Mouse (Mus musculus) kidney, postnatal 0 days (tissue): ENCODE measurements around the gene Tmem192. TPM values are rescaled to one million over a fixed set of nuclear protein-coding genes. Genes with fewer than 3 reads are reported as not detected.

Source experiments
- ATAC-seq: fragments of 200-750 bp; cut with Nextera tagmentation; replicated peaks from 2 replicates; pipeline ENCODE4 v1.8.0; 2017; ENCODE audit warnings: low read depth, moderate number of reproducible peaks, moderate TSS enrichment, moderate library complexity; ENCODE audit not compliant: low FRiP score
- DNase-seq: peaks from one replicate; pipeline ENCODE4 v3.0.0-alpha.2; 2016; ENCODE audit warnings: low spot score
- H3K27ac ChIP-seq: fragments of 300-500 bp; sonication (generic); 2 replicates; pipeline ENCODE4 v1.5.1; 2014; ENCODE audit warnings: mild to moderate bottlenecking
- H3K27me3 ChIP-seq: fragments of 300-500 bp; sonication (generic); 2 replicates; pipeline ENCODE4 v1.6.1; 2014; ENCODE audit warnings: low read length, mixed read lengths; ENCODE audit not compliant: insufficient read depth
- H3K36me3 ChIP-seq: fragments of 300-500 bp; sonication (generic); 2 replicates; pipeline ENCODE4 v1.6.1; 2014; ENCODE audit warnings: low read length, mixed read lengths; ENCODE audit not compliant: insufficient read depth
- H3K4me1 ChIP-seq: fragments of 300-500 bp; sonication (generic); replicated peaks from 2 replicates; pipeline ENCODE4 v1.6.1; 2014; ENCODE audit warnings: antibody characterized with exemption, low read length, mixed read lengths; ENCODE audit not compliant: insufficient read depth
- H3K4me2 ChIP-seq: fragments of 300-500 bp; sonication (generic); 2 replicates; pipeline ENCODE4 v1.6.1; 2014; ENCODE audit warnings: mild to moderate bottlenecking, low read length, moderate library complexity, mixed read lengths
- H3K4me3 ChIP-seq: fragments of 300-500 bp; sonication (generic); replicated peaks from 2 replicates; pipeline ENCODE4 v1.5.1; 2014; ENCODE audit warnings: low read depth, low read length
- H3K9ac ChIP-seq: fragments of 300-500 bp; sonication (generic); 2 replicates; pipeline ENCODE4 v1.6.1; 2014; ENCODE audit warnings: low read depth, low read length
- H3K9me3 ChIP-seq: fragments of 300-500 bp; sonication (generic); replicated peaks from 2 replicates; pipeline ENCODE4 v1.6.1; 2016; ENCODE audit warnings: low read length, inconsistent platforms, mixed read lengths
- CTCF ChIP-seq: IDR thresholded peaks from 2 replicates; pipeline ENCODE4 v1.5.1; 2016; ENCODE audit warnings: antibody characterized with exemption, low read depth, mild to moderate bottlenecking, moderate library complexity
- WGBS: fragments of 180-500 bp; shearing (Covaris S2); extraction: QIAGEN DNeasy Blood & Tissue Kit; methylation state at CpG from one replicate; pipeline ENCODE4 v1.1.7; 2014; 5-methylcytosine and 5-hydroxymethylcytosine counted together
- polyA plus RNA-seq: library from polyadenylated mRNA; unstranded; fragments of >200 nt; fragmentation: Nextera tagmentation; extraction: Ambion mirVana; gene quantifications from 2 replicates; pipeline ENCODE4 v1.2.1, GENCODE M21; 2015

The Tmem192 gene
- polyA plus RNA-seq, 1 experiment from 2014 or later: 50.0 TPM

DNA sequence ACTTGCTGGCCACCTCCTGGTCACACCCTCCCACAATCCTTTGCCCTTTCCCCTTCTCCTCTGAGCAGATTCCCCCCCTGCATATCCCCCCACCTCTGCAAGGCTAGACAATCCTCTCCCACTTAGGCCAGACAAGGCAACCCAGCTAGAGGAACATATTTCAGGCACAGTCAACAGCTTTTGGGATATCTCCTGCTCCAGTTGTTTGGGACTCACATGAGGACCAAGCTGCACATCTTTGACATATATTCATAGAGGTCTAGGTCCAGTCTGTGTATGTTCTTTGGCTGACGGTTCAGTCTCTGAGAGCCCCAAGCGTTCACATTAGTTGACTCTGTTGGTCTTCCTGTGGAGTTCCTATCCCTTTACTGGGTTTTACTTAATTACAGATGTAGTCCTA lies 37.0 kb upstream of the Tmem192 start:
- Histone ChIP-seq H3K27me3 (no peaks in the 10 kb centered on the region), H3K4me2 (no peak overlapping the region), H3K9ac (no peak overlapping the region), H3K4me3 (no peak overlapping the region), H3K36me3 (no peaks in the 10 kb centered on the region), H3K9me3 (no peaks in the 10 kb centered on the region), H3K4me1 (no peaks in the 10 kb centered on the region), H3K27ac (no peak overlapping the region)
- ATAC-seq (no peak), DNase-seq (no peak)
- TF ChIP-seq CTCF: no peak
- 90% methylated on average over 2 of the region's 2 CpGs for WGBS

DNA sequence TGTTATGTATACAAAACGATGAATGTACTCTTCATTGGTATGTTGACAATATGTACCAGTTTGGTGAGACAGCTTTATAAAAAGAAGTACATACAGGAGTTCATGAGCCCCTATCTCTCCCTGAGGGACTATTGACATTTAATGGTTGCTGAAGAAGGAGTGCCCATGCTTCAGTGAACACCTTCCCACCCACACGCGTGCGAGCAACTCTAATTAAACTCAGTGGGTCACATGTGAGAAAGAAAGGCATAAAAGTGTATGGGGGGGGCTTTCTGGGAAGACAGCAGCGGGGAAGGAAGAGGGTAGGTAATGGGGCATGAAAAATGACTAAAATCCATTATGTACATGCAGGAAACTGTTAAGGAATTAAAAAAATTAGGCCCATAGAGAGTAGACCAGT lies 30.2 kb upstream of the Tmem192 start:
- H3K4me2 ChIP-seq: no peak overlapping the region
- no peak overlapping the region for H3K9ac ChIP-seq
- H3K27ac ChIP-seq: no peak overlapping the region
- no peaks in the 10 kb centered on the region for H3K4me1 ChIP-seq
- H3K4me3 ChIP-seq: no peak overlapping the region
- ATAC-seq (peak; percentile 40; the same call in 1 of the 2 replicates), DNase-seq (peak; percentile 40)
- WGBS: 42% methylated on average over 5 of the region's 5 CpGs
- H3K36me3 ChIP-seq: no peaks in the 10 kb centered on the region
- no peak for TF ChIP-seq CTCF
- H3K27me3 ChIP-seq: no peaks in the 10 kb centered on the region
- no peaks in the 10 kb centered on the region for H3K9me3 ChIP-seq

DNA sequence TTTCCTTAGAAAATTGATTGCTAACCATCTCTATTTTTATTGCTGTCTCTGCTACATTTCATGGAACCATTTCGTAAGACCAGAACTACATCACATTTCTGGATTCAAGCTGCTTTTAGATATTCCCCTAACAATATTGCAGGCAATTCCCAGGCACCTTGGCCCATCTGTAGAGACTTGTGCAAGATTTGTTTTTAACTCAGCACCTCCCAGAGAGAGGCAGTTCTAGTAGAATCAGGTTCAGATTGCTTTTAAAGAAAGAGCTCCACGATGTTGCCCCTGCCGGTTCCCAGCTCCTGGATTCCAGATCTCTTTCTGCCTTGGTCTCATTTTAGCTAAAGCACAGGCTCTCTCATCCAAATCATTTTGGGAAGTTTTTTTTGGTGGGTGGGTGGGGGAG lies 23.7 kb upstream of the Tmem192 start:
- Histone ChIP-seq H3K9me3 (no peaks in the 10 kb centered on the region), H3K4me2 (no peak overlapping the region), H3K27ac (no peak overlapping the region), H3K9ac (no peak overlapping the region), H3K27me3 (no peaks in the 10 kb centered on the region), H3K36me3 (no peaks in the 10 kb centered on the region), H3K4me3 (no peak overlapping the region), H3K4me1 (no peaks in the 10 kb centered on the region)
- no peak for TF ChIP-seq CTCF
- 80% methylated on average over 3 of the region's 3 CpGs for WGBS
- no peak for ATAC-seq
- DNase-seq: no peak

DNA sequence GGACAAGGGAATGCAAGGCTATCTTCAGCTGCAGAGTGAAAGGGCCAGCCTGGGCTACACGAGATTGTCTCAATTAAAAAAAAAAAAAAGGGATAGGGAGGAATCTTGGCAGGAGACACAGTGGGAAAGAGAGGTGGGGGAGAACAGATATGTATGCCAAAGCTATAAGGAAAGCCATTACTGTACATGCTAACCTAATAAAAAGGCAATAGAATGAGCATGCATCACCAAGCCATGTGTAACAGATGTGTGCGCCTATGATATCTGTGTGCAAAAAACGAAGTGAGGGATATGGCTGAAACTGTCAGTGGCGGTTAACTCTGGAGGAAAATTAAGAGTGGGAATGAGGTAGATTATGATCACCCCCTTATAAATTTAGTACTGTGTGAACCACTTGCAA lies 21.2 kb upstream of the Tmem192 start:
- no peak for DNase-seq
- TF ChIP-seq CTCF: no peak
- Histone ChIP-seq H3K36me3 (no peaks in the 10 kb centered on the region), H3K4me3 (no peak overlapping the region), H3K4me1 (no peaks in the 10 kb centered on the region), H3K27ac (no peak overlapping the region), H3K27me3 (no peaks in the 10 kb centered on the region), H3K9me3 (no peaks in the 10 kb centered on the region), H3K4me2 (no peak overlapping the region), H3K9ac (no peak overlapping the region)
- no peak; the same call in 1 of the 2 replicates for ATAC-seq
- WGBS: 77% methylated on average over 4 of the region's 4 CpGs

DNA sequence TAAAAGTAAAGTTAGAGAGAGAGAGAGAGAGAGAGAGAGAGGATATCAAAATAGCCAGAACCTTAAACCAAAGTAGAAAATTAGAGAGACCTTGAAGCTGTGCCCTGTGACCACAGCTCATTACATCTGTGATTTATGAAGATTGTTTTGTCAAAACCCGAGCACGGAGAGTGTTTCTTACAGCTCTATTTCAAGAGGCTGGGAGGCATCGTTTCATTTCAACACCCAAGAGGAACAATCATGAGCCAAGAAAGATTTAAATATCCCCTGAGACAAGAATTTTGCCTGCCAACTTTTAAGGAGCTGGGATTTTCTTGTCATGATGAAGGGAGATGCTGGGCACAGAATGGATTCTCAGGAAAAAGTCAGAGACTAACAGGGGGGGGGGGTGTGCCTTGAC lies 20.6 kb upstream of the Tmem192 start:
- H3K4me2 ChIP-seq: no peak overlapping the region
- ATAC-seq: no peak
- TF ChIP-seq CTCF: no peak
- no peak overlapping the region for H3K27ac ChIP-seq
- no peaks in the 10 kb centered on the region for H3K27me3 ChIP-seq
- WGBS: 8% methylated on average over 3 of the region's 3 CpGs
- H3K4me1 ChIP-seq: no peaks in the 10 kb centered on the region
- H3K9me3 ChIP-seq: no peaks in the 10 kb centered on the region
- H3K9ac ChIP-seq: no peak overlapping the region
- peak; percentile 63 for DNase-seq
- H3K4me3 ChIP-seq: no peak overlapping the region
- no peaks in the 10 kb centered on the region for H3K36me3 ChIP-seq

DNA sequence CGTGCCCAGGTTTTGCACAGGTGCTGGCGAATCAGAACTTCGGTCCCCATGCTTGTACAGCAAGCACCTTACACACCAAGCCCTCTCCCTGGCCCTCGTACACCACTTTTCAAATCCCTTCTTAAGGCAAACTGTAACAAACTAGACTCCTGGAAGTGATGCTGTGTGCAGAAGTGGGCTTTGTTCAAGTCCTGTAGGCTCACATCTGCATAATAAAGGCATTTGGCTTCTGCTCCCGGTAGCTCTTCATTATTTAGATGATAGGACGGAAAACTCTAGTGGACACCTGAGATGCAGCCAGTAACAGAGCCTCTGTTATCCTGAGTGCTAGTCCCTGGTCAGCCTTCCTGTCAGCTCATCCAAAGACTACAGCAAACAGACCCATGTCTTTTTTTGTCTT lies 18.0 kb upstream of the Tmem192 start:
- no peaks in the 10 kb centered on the region for H3K9me3 ChIP-seq
- no peaks in the 10 kb centered on the region for H3K27me3 ChIP-seq
- DNase-seq (no peak), ATAC-seq (no peak)
- H3K4me2 ChIP-seq: no peak overlapping the region
- no peak overlapping the region for H3K9ac ChIP-seq
- H3K4me1 ChIP-seq: no peaks in the 10 kb centered on the region
- WGBS: 89% methylated on average over 6 of the region's 6 CpGs
- H3K4me3 ChIP-seq: no peak overlapping the region
- no peak for TF ChIP-seq CTCF
- H3K36me3 ChIP-seq: no peaks in the 10 kb centered on the region
- H3K27ac ChIP-seq: no peak overlapping the region

DNA sequence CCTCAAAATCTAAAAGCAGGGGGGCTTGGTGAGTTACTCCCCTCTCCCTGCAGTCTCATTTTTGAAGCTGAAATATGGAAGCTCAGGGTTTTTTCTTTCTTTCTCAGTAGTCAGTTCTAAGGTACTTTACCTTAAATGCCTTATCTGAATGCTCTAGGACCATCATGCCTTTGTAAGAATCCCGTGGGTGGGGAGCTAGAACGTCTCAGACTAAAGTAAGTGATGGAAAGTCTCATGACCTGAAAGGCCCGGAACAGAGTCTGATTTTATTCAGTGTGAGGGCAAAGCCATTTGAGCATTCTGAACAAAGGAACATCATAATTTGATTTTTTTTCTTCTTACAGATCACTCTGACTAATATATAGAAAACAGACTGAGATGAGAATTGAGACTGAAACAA lies 12.0 kb upstream of the Tmem192 start:
- WGBS: 69% methylated on average over 3 of the region's 3 CpGs
- ATAC-seq (no peak), DNase-seq (no peak)
- no peak overlapping the region for H3K4me3 ChIP-seq
- no peaks in the 10 kb centered on the region for H3K9me3 ChIP-seq
- H3K36me3 ChIP-seq: no peaks in the 10 kb centered on the region
- no peak overlapping the region for H3K27ac ChIP-seq
- H3K4me2 ChIP-seq: no peak overlapping the region
- H3K27me3 ChIP-seq: no peaks in the 10 kb centered on the region
- H3K4me1 ChIP-seq: no peaks in the 10 kb centered on the region
- TF ChIP-seq CTCF: no peak
- no peak overlapping the region for H3K9ac ChIP-seq
